Mouse (Mus musculus) MEL (cell line): Measurements from ENCODE around the gene Ppp1r27. TPM values are rescaled to one million over a fixed set of nuclear protein-coding genes. Genes with fewer than 3 reads are reported as not detected.
"Not testable (repeated sequence)": the region's sequence is repeated elsewhere in the genome, so short reads cannot be mapped to it uniquely, and the experiment has no call there.

Source experiments
- DNase-seq: peaks from one replicate; pipeline ENCODE4 v3.0.0; 2011; ENCODE audit warnings: low read depth, low spot score
- H3K27ac ChIP-seq: 2 replicates; pipeline ENCODE4 v1.5.1; 2012; ENCODE audit warnings: low read depth, mild to moderate bottlenecking, control low read depth, low read length, moderate library complexity; ENCODE audit not compliant: control insufficient read depth
- H3K27me3 ChIP-seq, 2 experiments: fragments of 150-350 bp in 1 of 2; sonication (generic) in 1 of 2; 2 replicates each; pipeline ENCODE4 v1.6.1; 2012; ENCODE audit warnings: low read length in 2 of 2, mild to moderate bottlenecking in 2 of 2, improper control_type of control experiment in 1 of 2, moderate library complexity in 1 of 2; ENCODE audit not compliant: insufficient read depth in 2 of 2, control insufficient read depth in 1 of 2
- H3K36me3 ChIP-seq, 2 experiments: 2 replicates each; pipeline ENCODE4 v1.6.1; 2012 to 2014; ENCODE audit warnings: low read length in 2 of 2, improper control_type of control experiment in 1 of 2, inconsistent platforms in 1 of 2, mild to moderate bottlenecking in 1 of 2; ENCODE audit not compliant: insufficient read depth in 2 of 2, control insufficient read depth in 1 of 2
- H3K4me1 ChIP-seq, 2 experiments: fragments of 150-350 bp in 1 of 2; sonication (generic) in 1 of 2; 2 replicates each; pipeline ENCODE4 v1.6.1; 2012; ENCODE audit warnings: low read length in 2 of 2, improper control_type of control experiment in 1 of 2, mild to moderate bottlenecking in 1 of 2; ENCODE audit not compliant: insufficient read depth in 2 of 2, control insufficient read depth in 1 of 2
- H3K4me3 ChIP-seq, 2 experiments: fragments of 150-350 bp in 1 of 2; sonication (generic) in 1 of 2; 2 replicates each; pipeline ENCODE4 v1.5.1; 2012; ENCODE audit warnings: low read depth in 2 of 2, low read length in 2 of 2, mild to moderate bottlenecking in 2 of 2, moderate library complexity in 2 of 2, control low read depth in 1 of 2, improper control_type of control experiment in 1 of 2; ENCODE audit not compliant: control insufficient read depth in 1 of 2, insufficient read depth in 1 of 2
- H3K79me2 ChIP-seq: 2 replicates; pipeline ENCODE4 v1.6.1; 2012; ENCODE audit warnings: mild to moderate bottlenecking, low read length, moderate library complexity; ENCODE audit not compliant: control insufficient read depth, poor library complexity, insufficient read depth
- H3K9ac ChIP-seq: 2 replicates; pipeline ENCODE4 v1.6.1; 2012; ENCODE audit warnings: low read depth, mild to moderate bottlenecking, control low read depth, low read length, moderate library complexity; ENCODE audit not compliant: control insufficient read depth, poor library complexity, severe bottlenecking
- H3K9me3 ChIP-seq: fragments of 150-350 bp; sonication (generic); replicated peaks from 2 replicates; pipeline ENCODE4 v1.6.1; 2012; ENCODE audit warnings: mild to moderate bottlenecking, low read length, improper control_type of control experiment, moderate library complexity; ENCODE audit not compliant: insufficient read depth
- CHD1 ChIP-seq: IDR thresholded peaks from 2 replicates; pipeline ENCODE4 v1.6.1; 2012; ENCODE audit warnings: low read depth, mild to moderate bottlenecking, inconsistent platforms, low read length, improper control_type of control experiment
- CTCF ChIP-seq, 3 experiments: IDR thresholded peaks in 2 of 3; conservative IDR thresholded peaks in 1 of 3; 2 replicates each; pipeline ENCODE4 v1.5.1; 2011 to 2012; ENCODE audit warnings: low read length in 3 of 3, low read depth in 2 of 3, mild to moderate bottlenecking in 2 of 3, improper control_type of control experiment in 1 of 3, inconsistent platforms in 1 of 3, mixed read lengths in 1 of 3, moderate library complexity in 1 of 3; ENCODE audit not compliant: control insufficient read depth in 1 of 3, insufficient read depth in 1 of 3, poor library complexity in 1 of 3, severe bottlenecking in 1 of 3
- GABPA ChIP-seq: IDR thresholded peaks from 2 replicates; pipeline ENCODE4 v1.6.1; 2012; ENCODE audit warnings: low read depth, mild to moderate bottlenecking, inconsistent platforms, low read length, improper control_type of control experiment, moderate library complexity
- MEF2A ChIP-seq: IDR thresholded peaks from 2 replicates; pipeline ENCODE4 v1.6.1; 2014; ENCODE audit warnings: low read depth, mild to moderate bottlenecking, inconsistent platforms, low read length, improper control_type of control experiment; ENCODE audit not compliant: poor library complexity, insufficient replicate concordance, severe bottlenecking; ENCODE audit errors: extremely low read depth
- MYC ChIP-seq: IDR thresholded peaks from 2 replicates; pipeline ENCODE4 v1.6.1; 2011; ENCODE audit warnings: low read depth, mild to moderate bottlenecking, low read length, improper control_type of control experiment, moderate library complexity
- NRF1 ChIP-seq: IDR thresholded peaks from 2 replicates; pipeline ENCODE4 v1.6.1; 2014; ENCODE audit warnings: low read depth, mild to moderate bottlenecking, inconsistent platforms, low read length, improper control_type of control experiment, moderate library complexity; ENCODE audit not compliant: poor library complexity, insufficient read depth, severe bottlenecking
- RAD21 ChIP-seq: IDR thresholded peaks from 2 replicates; pipeline ENCODE4 v1.6.1; 2011; ENCODE audit warnings: mild to moderate bottlenecking, low read depth, low read length, improper control_type of control experiment
- RCOR1 ChIP-seq: IDR thresholded peaks from 2 replicates; pipeline ENCODE4 v1.6.1; 2012; ENCODE audit warnings: low read depth, mild to moderate bottlenecking, inconsistent platforms, low read length, improper control_type of control experiment
- SIN3A ChIP-seq: IDR thresholded peaks from 2 replicates; pipeline ENCODE4 v1.6.1; 2012; ENCODE audit warnings: low read length, improper control_type of control experiment, inconsistent platforms
- SMC3 ChIP-seq: IDR thresholded peaks from 2 replicates; pipeline ENCODE4 v1.6.1; 2011; ENCODE audit warnings: low read depth, low read length, improper control_type of control experiment
- UBTF ChIP-seq: IDR thresholded peaks from 2 replicates; pipeline ENCODE4 v1.6.1; 2012; ENCODE audit warnings: low read depth, mild to moderate bottlenecking, inconsistent platforms, low read length, improper control_type of control experiment, moderate library complexity, borderline replicate concordance; ENCODE audit not compliant: insufficient read depth
- USF1 ChIP-seq: IDR thresholded peaks from 2 replicates; pipeline ENCODE4 v1.6.1; 2014; ENCODE audit warnings: low read depth, mild to moderate bottlenecking, inconsistent platforms, low read length, improper control_type of control experiment, moderate library complexity
- ZC3H11A ChIP-seq: IDR thresholded peaks from 2 replicates; pipeline ENCODE4 v1.6.1; 2012; ENCODE audit warnings: low read depth, mild to moderate bottlenecking, inconsistent platforms, low read length, improper control_type of control experiment
- ZKSCAN1 ChIP-seq: IDR thresholded peaks from 2 replicates; pipeline ENCODE4 v1.6.1; 2012; ENCODE audit warnings: low read depth, mild to moderate bottlenecking, inconsistent platforms, low read length, improper control_type of control experiment, moderate library complexity
- ZNF384 ChIP-seq: IDR thresholded peaks from 2 replicates; pipeline ENCODE4 v1.6.1; 2012; ENCODE audit warnings: low read depth, mild to moderate bottlenecking, inconsistent platforms, low read length, improper control_type of control experiment
- polyA plus RNA-seq, 2 experiments: library from polyadenylated mRNA; stranded (reverse) in 1 of 2; unstranded in 1 of 2; fragments of >175 nt in 1 of 2; fragments of >200 nt in 1 of 2; gene quantifications; 2 replicates each; pipeline versions ENCODE4 v1.2.1 to v1.2.4; 2012; ENCODE audit warnings: low replicate concordance in 2 of 2, low read depth in 1 of 2; ENCODE audit not compliant: insufficient read length in 2 of 2, insufficient read depth in 1 of 2, missing spikeins in 1 of 2
- total RNA-seq: library from RNA; depleted of rRNA; stranded (reverse); fragments of 300-350 nt; gene quantifications from 2 replicates; pipeline ENCODE4 v1.2.3, GENCODE M21; 2012

The Ppp1r27 gene
- total and polyA plus RNA-seq, 3 experiments: not detected

GRCm38 (mm10) chr11:120583937-120584336 lies 33.0 kb upstream of the Ppp1r27 start (continued):
- TF ChIP-seq UBTF: no peak
- no peak for TF ChIP-seq SIN3A
- TF ChIP-seq NRF1: no peak
- no peak for TF ChIP-seq MEF2A

DNA sequence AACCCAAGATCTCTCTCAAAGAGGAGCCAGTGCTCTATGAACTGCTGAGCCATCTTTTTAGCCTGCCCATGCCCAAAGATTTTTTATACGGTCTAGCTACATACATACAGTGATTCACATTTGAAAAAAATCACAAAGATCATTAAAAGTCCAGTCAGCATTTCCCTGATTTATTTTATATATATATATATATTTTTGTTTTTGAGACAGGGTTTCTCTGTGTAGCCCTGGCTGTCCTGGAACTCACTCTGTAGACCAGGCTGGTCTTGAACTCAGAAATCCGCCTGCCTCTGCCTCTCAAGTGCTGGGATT lies 32.0 kb upstream of the Ppp1r27 start:
- Histone ChIP-seq H3K79me2 (peaks cover 35% of the 10 kb centered on the region), H3K4me1 (peaks cover 5 to 18% of the 10 kb centered on the region in 2 experiments), H3K36me3 (peaks cover 10 to 15% of the 10 kb centered on the region in 2 experiments)
- not testable (repeated sequence) for H3K9ac ChIP-seq, H3K27me3 ChIP-seq, H3K9me3 ChIP-seq, DNase-seq, H3K4me3 ChIP-seq, H3K27ac ChIP-seq

DNA sequence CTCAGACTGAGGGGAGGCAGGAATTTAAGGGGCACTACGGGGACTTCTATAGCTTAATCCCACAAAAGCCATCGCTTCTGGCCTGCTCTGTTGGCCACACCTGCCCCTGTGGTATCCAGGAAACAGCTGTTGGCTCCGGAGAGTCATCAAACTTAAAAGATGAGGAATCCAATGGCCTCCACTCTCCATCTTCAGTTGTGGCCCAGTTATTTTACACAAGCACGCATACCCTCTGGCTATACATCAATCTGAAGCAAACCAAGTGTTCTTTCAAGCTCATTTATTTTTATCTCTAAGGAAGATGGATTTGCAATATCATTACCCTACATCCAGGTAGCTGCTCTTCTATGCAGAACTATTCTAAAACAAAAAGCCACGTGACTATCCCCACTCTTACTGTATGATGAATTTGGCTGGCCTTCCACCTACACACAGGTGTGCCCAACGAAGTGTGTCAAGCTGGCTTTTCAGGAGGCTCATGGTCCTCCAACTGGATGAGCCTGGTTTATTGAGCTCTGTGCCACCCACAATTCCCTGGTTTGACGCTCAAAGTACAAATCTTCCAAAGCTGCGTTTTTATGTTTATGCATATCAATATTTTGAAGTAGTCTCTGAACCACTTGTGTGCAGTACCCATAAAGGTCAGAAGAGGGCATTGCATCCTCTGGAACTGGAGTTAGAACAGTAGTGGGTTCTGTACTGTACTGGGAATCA lies 31.5 kb upstream of the Ppp1r27 start:
- TF ChIP-seq CHD1: 0 out of 2 replicates have a peak, but pooled peaks have one; percentile 37
- peak; percentile 63 for TF ChIP-seq SMC3
- TF ChIP-seq ZNF384: no peak
- TF ChIP-seq MYC: peak; percentile 63; the same call in 1 of the 2 replicates
- no peak for TF ChIP-seq SIN3A
- peak; percentile 40 for TF ChIP-seq ZC3H11A
- peak; percentile 67 for TF ChIP-seq RAD21
- peak; percentile 18 to 85 (median 75); a peak in 5 of 6 replicates for TF ChIP-seq CTCF (IDR thresholded peaks at IDR 0.05 in 2 of 3, conservative IDR thresholded peaks at IDR 0.05 in 1 of 3; ENCODE audit: control insufficient read depth in 1 of 3, insufficient read depth in 1 of 3, low read depth in 2 of 3, low read length in 3 of 3, poor library complexity in 1 of 3, severe bottlenecking in 1 of 3)
- no peak for TF ChIP-seq GABPA
- TF ChIP-seq USF1: peak; percentile 63
- no peak for TF ChIP-seq ZKSCAN1
- no peak for TF ChIP-seq RCOR1
- TF ChIP-seq UBTF: no peak
- Histone ChIP-seq H3K27ac (peak overlapping the region; percentile 73), H3K36me3 (peaks cover 7 to 12% of the 10 kb centered on the region in 2 experiments; a peak in 3 of 4 replicates), H3K27me3 (no peaks in the 10 kb centered on the region), H3K9ac (peak overlapping the region; percentile 84), H3K79me2 (peaks cover 35% of the 10 kb centered on the region), H3K4me3 (peak overlapping the region; percentile 63 to 76), H3K9me3 (no peaks in the 10 kb centered on the region), H3K4me1 (peaks cover 5 to 18% of the 10 kb centered on the region in 2 experiments)
- peak; percentile 84 for DNase-seq
